Mouse (Mus musculus) fat pad, adult 2 months (tissue): Measurements from ENCODE around the gene Astn1.

Experiments used
- DNase-seq: peaks from one replicate; pipeline ENCODE4 v3.0.0-alpha.2; 2011; ENCODE audit warnings: low read depth, low spot score; ENCODE audit errors: extremely low read depth

The Astn1 gene

GRCm38 (mm10) chr1:158361964-158362291, at the start of gene Astn1:
Astn1 (plus strand) TSS chr1:158362273.
- DNase-seq = no peak

GRCm38 (mm10) chr1:158323325-158323724, 38.7 kb upstream of the Astn1 start:
- DNase-seq = no peak

- DNase-seq = no peak
These were observed 33.9 kb upstream of the Astn1 start for GRCm38 (mm10) chr1:158328126-158328525.

- DNase-seq = no peak
These were observed 33.2 kb upstream of the Astn1 start for GRCm38 (mm10) chr1:158328839-158329238.

GRCm38 (mm10) chr1:158343243-158343714, 18.8 kb upstream of the Astn1 start:
- DNase-seq = no peak

GRCm38 (mm10) chr1:158353656-158354371, 8.3 kb upstream of the Astn1 start:
- no peak for DNase-seq

- DNase-seq = no peak
These were observed 6.7 kb upstream of the Astn1 start for GRCm38 (mm10) chr1:158355177-158356050.

- no peak for DNase-seq
These were observed 6.0 kb upstream of the Astn1 start, which contains the start of gene Brinp2 for GRCm38 (mm10) chr1:158356051-158356461. Brinp2 (minus strand) TSS chr1:158356326.

- no peak for DNase-seq
These were observed 424 bp downstream of the Astn1 start for GRCm38 (mm10) chr1:158362292-158363101.

- no peak for DNase-seq
These were observed 2.4 kb downstream of the Astn1 start for GRCm38 (mm10) chr1:158364461-158364860.

GRCm38 (mm10) chr1:158382277-158382676, 20.2 kb downstream of the Astn1 start:
- no peak for DNase-seq

GRCm38 (mm10) chr1:158383210-158383609, 21.1 kb downstream of the Astn1 start:
- DNase-seq = no peak

- DNase-seq = no peak
These were observed 23.2 kb downstream of the Astn1 start for GRCm38 (mm10) chr1:158385311-158385710.

- DNase-seq = no peak
These were observed 24.7 kb downstream of the Astn1 start for GRCm38 (mm10) chr1:158386781-158387180.

GRCm38 (mm10) chr1:158388995-158389394, 26.9 kb downstream of the Astn1 start:
- no peak for DNase-seq

GRCm38 (mm10) chr1:158390693-158391092, 28.6 kb downstream of the Astn1 start:
- no peak for DNase-seq

- no peak for DNase-seq
These were observed 35.0 kb downstream of the Astn1 start for GRCm38 (mm10) chr1:158397058-158397457.

GRCm38 (mm10) chr1:158400898-158401297, 38.8 kb downstream of the Astn1 start:
- DNase-seq = no peak

GRCm38 (mm10) chr1:158405899-158406769, 44.1 kb downstream of the Astn1 start:
- DNase-seq = no peak

- DNase-seq = no peak
These were observed 46.1 kb downstream of the Astn1 start for GRCm38 (mm10) chr1:158408124-158408523.
